Mouse (Mus musculus) ovary, postnatal 36 days (tissue): ENCODE results near the gene Hpse2.

Experiments
- DNase-seq: peaks from one replicate; pipeline ENCODE4 v3.0.0; 2022; ENCODE audit warnings: low spot score, mixed read lengths

Hpse2 gene

GRCm38 (mm10) chr19:42776813-42777212 lies 611.3 kb downstream of the Hpse2 start:
- DNase-seq, result no peak

- DNase-seq, result no peak
These were observed 617.8 kb downstream of the Hpse2 start for GRCm38 (mm10) chr19:42770141-42770872.

GRCm38 (mm10) chr19:42769648-42770047 lies 618.5 kb downstream of the Hpse2 start:
- DNase-seq, result no peak

- no peak for DNase-seq
These were observed 620.8 kb downstream of the Hpse2 start for GRCm38 (mm10) chr19:42767361-42767760.

- no peak for DNase-seq
These were observed 623.8 kb downstream of the Hpse2 start for GRCm38 (mm10) chr19:42764398-42764797.

GRCm38 (mm10) chr19:42756671-42757070 lies 631.5 kb downstream of the Hpse2 start:
- no peak for DNase-seq

GRCm38 (mm10) chr19:42755148-42755870 lies 632.8 kb downstream of the Hpse2 start:
- peak; percentile 73 for DNase-seq

GRCm38 (mm10) chr19:42753141-42753917 lies 634.8 kb downstream of the Hpse2 start:
- peak; percentile 73 for DNase-seq

- DNase-seq, result peak; percentile 87
These were observed 635.7 kb downstream of the Hpse2 start, which contains the start of gene Pyroxd2 for GRCm38 (mm10) chr19:42752363-42752931. TSS of gene Pyroxd2 (minus strand) at chr19:42752775.

- DNase-seq, result no peak
These were observed 638.0 kb downstream of the Hpse2 start for GRCm38 (mm10) chr19:42750196-42750595.

GRCm38 (mm10) chr19:42746702-42747101 lies 641.5 kb downstream of the Hpse2 start:
- no peak for DNase-seq

- DNase-seq, result no peak
These were observed 642.3 kb downstream of the Hpse2 start for GRCm38 (mm10) chr19:42745869-42746224.

- no peak for DNase-seq
These were observed 642.9 kb downstream of the Hpse2 start for GRCm38 (mm10) chr19:42745084-42745868.

GRCm38 (mm10) chr19:42744162-42744586 lies 644.0 kb downstream of the Hpse2 start:
- peak; percentile 53 for DNase-seq

- no peak for DNase-seq
These were observed 644.9 kb downstream of the Hpse2 start for GRCm38 (mm10) chr19:42743261-42743660.

- DNase-seq, result no peak
These were observed 646.3 kb downstream of the Hpse2 start for GRCm38 (mm10) chr19:42741884-42742283.

- DNase-seq, result no peak
These were observed 647.8 kb downstream of the Hpse2 start for GRCm38 (mm10) chr19:42740163-42740899.

- no peak for DNase-seq
These were observed 648.4 kb downstream of the Hpse2 start for GRCm38 (mm10) chr19:42739734-42740133.

- no peak for DNase-seq
These were observed 650.4 kb downstream of the Hpse2 start for GRCm38 (mm10) chr19:42737753-42738152.
